8 mouse cellular contexts compared by ENCODE assay signal in genomic region chr2:102745259-102745906, GRCm38 (mm10).
DNase-seq lines count a peak whose midpoint lies in the region; ATAC-seq and TF ChIP-seq lines count a peak whose summit lies in the region.

No protein-coding gene starts in this region.

- H3K4me2 ChIP-seq in forebrain, embryonic 15.5 days (replicated peaks) = peak overlapping the region; percentile 29
- H3K4me2 ChIP-seq in hindbrain, embryonic 15.5 days = no peak overlapping the region
- H3K4me2 ChIP-seq in liver, embryonic 16.5 days (ENCODE audit: low read depth, low read length) = peak overlapping the region; percentile 44

- intact Hi-C loops in left cerebral cortex, adult 2 months (cut with DNase I) = no loop called here

- peak overlapping the region; percentile 39 for H3K27ac ChIP-seq in forebrain, embryonic 15.5 days (replicated peaks)
- H3K27ac ChIP-seq in hindbrain, embryonic 15.5 days (replicated peaks) = peak overlapping the region; percentile 56; the same call in 1 of the 2 replicates
- H3K27ac ChIP-seq in liver, embryonic 16.5 days (ENCODE audit: low read length) = 0 out of 2 replicates have a peak overlapping the region, but pooled peaks have one; percentile 2
- H3K27ac ChIP-seq in left cerebral cortex, adult 2 months = no peak overlapping the region

- H3K4me3 ChIP-seq in forebrain, embryonic 15.5 days = no peak overlapping the region
- H3K4me3 ChIP-seq in hindbrain, embryonic 15.5 days = no peak overlapping the region
- H3K4me3 ChIP-seq in liver, embryonic 16.5 days (ENCODE audit: low read depth, low read length) = no peak overlapping the region
- no peak overlapping the region for H3K4me3 ChIP-seq in left cerebral cortex, adult 2 months

- no peak overlapping the region for H3K9ac ChIP-seq in forebrain, embryonic 15.5 days (replicated peaks)
- H3K9ac ChIP-seq in hindbrain, embryonic 15.5 days = no peak overlapping the region
- no peak overlapping the region for H3K9ac ChIP-seq in liver, embryonic 16.5 days (ENCODE audit: low read depth, low read length)

- no peaks in the 10 kb centered on the region for H3K27me3 ChIP-seq in forebrain, embryonic 15.5 days
- H3K27me3 ChIP-seq in hindbrain, embryonic 15.5 days = no peaks in the 10 kb centered on the region
- H3K27me3 ChIP-seq in liver, embryonic 16.5 days (ENCODE audit: control insufficient read depth, insufficient read depth, low read depth, low read length) = no peaks in the 10 kb centered on the region

- no peak for TF ChIP-seq CTCF in left cerebral cortex, adult 2 months (IDR thresholded peaks at IDR 0.05)

- H3K36me3 ChIP-seq in forebrain, embryonic 15.5 days = no peaks in the 10 kb centered on the region
- H3K36me3 ChIP-seq in hindbrain, embryonic 15.5 days = peaks cover 11% of the 10 kb centered on the region; the same call in 1 of the 2 replicates
- H3K36me3 ChIP-seq in liver, embryonic 16.5 days (ENCODE audit: control insufficient read depth, insufficient read depth) = no peaks in the 10 kb centered on the region

- peak; percentile 92 for ATAC-seq in forebrain, embryonic 15.5 days (replicated peaks)
- ATAC-seq in hindbrain, embryonic 15.5 days (ENCODE audit: low FRiP score, low read depth) = peak; percentile 89
- ATAC-seq in liver, embryonic 16.5 days (ENCODE audit: low read depth) = peak; percentile 93

- peak; percentile 44 to 54 for DNase-seq in cerebellum, postnatal 14 days
- no peak for DNase-seq in cerebellum, adult 18-20 months
- peak; percentile 23 for DNase-seq in adrenal gland, postnatal 10 days
- DNase-seq in naive thymus-derived CD4-positive, alpha-beta T cell, adult 2 months (ENCODE audit: low read depth) = peak; percentile 12
- no peak for DNase-seq in left cerebral cortex, adult 2 months (ENCODE audit: extremely low spot score in 1 of 2, low spot score in 2 of 2)

- no peaks in the 10 kb centered on the region for H3K9me3 ChIP-seq in forebrain, embryonic 15.5 days
- H3K9me3 ChIP-seq in hindbrain, embryonic 15.5 days = no peaks in the 10 kb centered on the region
- no peaks in the 10 kb centered on the region for H3K9me3 ChIP-seq in liver, embryonic 16.5 days (replicated peaks; ENCODE audit: control insufficient read depth, low read length)

- H3K4me1 ChIP-seq in forebrain, embryonic 15.5 days = peaks cover 16% of the 10 kb centered on the region
- peaks cover 17% of the 10 kb centered on the region for H3K4me1 ChIP-seq in hindbrain, embryonic 15.5 days (replicated peaks)
- H3K4me1 ChIP-seq in liver, embryonic 16.5 days (ENCODE audit: control insufficient read depth, low read depth, low read length) = peaks cover 12% of the 10 kb centered on the region

- 5% methylated on average over 7 of the region's 7 CpGs for WGBS in forebrain, embryonic 15.5 days
- WGBS in hindbrain, embryonic 15.5 days = 12% methylated on average over 7 of the region's 7 CpGs
- WGBS in liver, embryonic 16.5 days (ENCODE audit: insufficient replicate concordance) = 9% methylated on average over 7 of the region's 7 CpGs

Comparison
In these comparisons a context has a peak if more than half of its experiments do, and no peak if none do; other contexts are left out.
1. DNase-seq: peak in cerebellum, postnatal 14 days (2 of 2), adrenal gland, postnatal 10 days (single experiment) and naive thymus-derived CD4-positive, alpha-beta T cell, adult 2 months (single experiment); none in cerebellum, adult 18-20 months (0 of 2) and left cerebral cortex, adult 2 months (0 of 2).
2. Peak in every context shown above with its lines, with median percentiles within 50 percentile points of each other: ATAC-seq.